Mouse (Mus musculus): ENCODE data around the gene Scfd2.

Scfd2 gene

DNA sequence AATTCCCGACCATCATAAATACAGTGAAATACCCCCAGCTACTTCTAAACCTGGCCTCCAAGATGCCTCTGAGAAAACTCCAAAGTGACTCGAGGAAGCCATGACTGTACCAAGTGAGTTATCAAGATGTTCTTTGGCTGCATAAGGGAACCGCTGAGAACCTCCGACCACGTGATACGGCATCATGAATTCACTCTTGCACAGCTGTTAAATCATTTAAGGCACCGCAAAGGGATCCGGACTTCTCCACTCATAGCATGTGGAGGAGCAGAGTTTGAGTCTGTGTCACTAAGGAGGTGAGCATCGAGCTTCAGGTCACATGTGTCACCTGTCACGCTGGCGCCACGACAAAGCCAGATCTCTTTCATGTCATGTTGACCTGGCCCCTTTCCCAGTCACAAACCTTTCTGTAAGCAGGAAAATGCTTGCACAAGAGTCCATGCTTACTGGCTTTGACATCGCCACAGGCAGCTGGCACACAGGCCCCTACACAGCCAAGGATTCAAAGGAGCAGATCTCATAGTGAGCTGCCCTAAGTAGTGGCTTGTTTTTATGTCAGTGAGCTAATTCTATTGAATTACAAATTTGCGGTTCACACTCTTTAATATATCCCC, 287.0 kb downstream of the Scfd2 start:
- no peak for DNase-seq (ENCODE audit: low read depth, low spot score)

DNA sequence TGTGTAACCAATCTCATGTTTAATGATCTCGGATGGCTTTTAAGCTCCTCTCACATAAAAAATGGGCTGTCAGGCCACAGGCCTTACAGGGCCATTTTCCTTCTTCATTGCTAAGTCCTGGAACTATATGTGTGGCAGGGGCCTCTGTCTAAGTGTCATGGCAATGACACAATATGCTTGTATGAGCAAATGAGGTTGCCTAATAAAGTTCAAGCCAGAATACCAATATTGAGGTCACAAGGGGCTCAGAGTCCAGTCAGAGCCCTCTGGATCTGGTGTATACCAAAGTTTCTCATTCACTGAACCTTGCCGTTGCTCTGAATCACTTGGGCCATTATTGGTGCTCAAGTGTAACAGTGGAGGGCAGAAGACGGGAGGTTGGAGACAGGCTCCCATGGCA, 288.9 kb downstream of the Scfd2 start:
- no peak for DNase-seq (ENCODE audit: low read depth, low spot score)

DNA sequence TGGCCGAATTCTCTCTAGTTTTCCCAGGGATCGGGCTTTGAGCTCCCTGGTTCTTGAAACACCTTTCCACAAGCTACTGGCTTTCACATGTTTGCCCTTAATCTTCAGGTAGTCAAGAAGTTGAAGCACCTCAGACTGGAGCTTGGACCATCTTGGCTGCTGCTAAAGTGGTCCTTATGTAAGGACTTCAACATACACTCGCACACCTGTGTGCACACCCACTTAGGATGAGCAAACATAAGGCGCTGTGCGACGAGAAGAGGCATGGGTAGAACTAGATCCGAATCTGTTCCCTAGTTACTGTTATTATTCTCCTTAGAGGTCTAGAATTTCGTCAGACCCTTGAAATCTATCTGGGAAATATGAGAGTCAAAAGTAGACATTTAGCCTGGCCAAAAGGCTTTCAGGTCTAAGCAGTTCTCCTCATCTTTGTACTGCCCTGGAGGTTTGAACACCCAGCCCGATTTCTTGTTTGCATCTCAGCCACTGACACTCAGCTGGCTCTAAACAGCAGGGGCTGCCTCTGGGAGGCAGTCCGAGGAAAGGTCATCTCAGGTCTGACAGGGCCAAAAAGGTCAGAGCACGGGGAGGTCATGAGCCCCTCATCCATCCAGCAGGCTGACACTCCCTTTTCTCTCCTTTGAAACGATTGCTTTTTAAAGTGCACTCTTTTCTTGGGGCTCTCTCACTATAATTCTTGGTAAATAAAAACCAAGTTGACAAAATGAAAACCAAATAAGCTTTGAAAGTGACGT, 290.5 kb downstream of the Scfd2 start:
- DNase-seq (ENCODE audit: low read depth, low spot score): no peak

DNA sequence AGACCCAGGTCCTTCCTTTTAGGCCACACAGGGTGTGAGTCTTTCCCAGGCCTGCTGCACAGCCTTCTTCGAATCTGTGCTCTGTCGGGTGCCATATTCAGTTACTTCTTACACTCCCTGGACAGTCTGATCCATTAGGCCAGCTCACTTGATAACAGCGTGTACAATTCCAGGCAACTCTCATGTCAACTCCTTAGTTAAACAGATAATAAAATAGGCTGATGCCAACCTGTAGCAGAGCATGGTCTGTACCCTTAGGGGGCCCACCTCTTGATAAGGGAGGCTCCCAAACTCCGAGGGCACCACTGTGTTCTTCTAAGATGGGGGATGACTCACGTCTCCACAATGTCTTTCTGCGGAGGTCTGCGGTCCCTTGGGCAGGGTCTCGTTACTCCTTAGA, 291.3 kb downstream of the Scfd2 start:
- no peak for DNase-seq (ENCODE audit: low read depth, low spot score)

DNA sequence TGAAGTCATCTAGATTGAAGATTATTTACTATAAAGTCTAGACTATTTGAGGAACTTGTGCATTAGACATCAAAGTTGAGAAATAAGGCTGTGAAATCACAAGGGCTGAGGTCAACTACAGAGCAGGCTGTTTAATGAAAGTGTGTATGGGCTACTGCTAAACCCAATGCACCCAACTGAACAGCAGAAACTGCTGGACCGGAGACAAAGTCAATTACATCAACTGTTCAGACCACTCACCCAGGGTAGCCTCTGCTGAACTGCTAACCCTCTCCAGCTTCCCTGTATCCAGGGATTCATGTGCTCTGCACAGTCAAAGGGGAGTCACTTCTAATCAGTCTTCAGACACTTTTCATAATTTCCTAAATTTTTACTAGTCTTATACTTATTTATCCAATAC, 292.2 kb downstream of the Scfd2 start:
- no peak for DNase-seq (ENCODE audit: low read depth, low spot score)

DNA sequence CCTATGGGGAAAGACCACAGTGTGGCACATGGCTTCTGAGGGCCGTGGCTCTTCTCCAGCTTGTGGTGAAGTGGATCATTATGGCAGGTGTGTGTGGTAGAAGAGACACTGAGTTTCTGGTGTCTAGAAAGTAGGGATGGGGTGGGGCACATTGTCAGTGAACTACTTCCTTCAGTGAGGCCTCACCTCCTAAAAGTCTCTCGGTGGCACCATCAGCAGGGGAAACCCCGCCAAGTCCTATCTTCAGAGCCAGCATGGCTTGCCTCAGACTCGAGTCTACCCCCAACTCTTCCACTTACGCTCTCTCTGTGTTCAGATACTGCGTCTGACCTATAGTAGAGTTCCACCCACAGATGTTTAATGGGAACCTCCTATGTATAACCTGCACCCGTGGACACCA, 297.8 kb downstream of the Scfd2 start:
- DNase-seq (ENCODE audit: low read depth, low spot score): peak; percentile 5

DNA sequence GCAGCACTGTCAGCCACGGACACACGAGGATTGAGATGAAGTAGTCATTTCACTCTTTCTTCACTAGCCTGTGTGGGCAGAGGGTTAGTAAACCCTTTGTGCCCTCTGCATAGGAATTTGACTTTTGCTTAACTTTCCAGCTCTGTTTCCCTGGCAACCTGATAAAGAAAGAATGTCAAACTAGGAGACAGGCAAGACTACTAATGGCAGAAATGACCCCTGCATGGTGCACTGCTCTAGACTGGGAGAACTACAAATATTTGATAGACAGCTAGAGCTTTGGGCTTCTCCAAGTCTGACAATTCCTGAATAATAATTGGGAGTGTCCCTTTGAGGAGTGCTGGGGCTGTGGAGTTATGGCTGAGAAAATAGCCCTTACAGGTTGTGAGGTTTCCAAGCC, 301.0 kb downstream of the Scfd2 start:
- DNase-seq (ENCODE audit: low read depth, low spot score): no peak

DNA sequence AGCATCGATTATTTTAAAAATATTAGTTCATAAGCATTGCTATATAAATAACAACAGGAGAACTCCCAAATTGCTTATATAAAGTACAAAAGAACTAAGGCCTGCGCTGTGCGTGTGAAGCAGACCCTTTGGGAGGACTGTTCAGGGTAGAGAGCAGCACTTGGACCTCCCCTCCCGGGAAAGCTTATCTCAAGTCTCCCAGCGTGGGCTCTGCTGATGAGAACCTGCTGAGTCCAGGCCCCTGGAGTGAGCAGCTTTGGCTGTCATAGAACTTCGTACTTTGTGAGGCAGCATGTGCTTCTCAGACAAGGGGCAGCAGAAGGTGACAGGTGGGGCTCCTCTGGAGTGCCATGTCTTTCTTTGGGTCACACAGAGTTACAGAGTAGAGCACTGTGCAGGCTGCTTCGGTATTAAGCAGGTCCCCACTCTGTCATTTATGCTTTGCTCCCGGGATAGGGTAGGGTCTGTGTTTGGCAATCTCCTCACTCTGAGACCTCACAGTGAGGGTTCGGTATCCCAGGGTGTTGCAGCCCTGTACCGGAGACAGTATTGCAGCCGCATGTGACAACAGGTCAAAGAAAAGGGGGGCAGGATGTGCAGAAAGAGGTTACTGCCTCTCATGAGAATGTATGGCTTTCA, 301.7 kb downstream of the Scfd2 start:
- no peak for DNase-seq (ENCODE audit: low read depth, low spot score)

DNA sequence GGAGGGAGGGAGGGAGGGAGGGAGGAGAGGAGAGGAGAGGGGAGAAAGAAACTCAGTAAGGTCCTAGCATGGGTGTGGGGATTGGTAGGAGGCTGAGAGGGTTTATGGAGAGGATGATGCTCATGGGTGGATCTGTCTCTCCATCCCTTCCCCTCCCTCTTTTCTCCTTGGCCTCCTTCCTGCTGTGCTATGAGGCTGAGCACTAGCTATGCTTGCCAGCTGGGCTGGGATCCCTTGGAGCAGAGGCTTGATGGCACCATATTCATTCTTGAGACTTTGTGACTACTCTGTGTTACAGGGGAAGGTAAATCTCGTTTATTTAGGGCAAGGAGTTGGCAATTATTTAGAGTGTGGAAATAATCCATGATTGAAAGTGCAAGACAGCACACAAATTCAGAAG, 302.6 kb downstream of the Scfd2 start:
- no peak for DNase-seq (ENCODE audit: low read depth, low spot score)

DNA sequence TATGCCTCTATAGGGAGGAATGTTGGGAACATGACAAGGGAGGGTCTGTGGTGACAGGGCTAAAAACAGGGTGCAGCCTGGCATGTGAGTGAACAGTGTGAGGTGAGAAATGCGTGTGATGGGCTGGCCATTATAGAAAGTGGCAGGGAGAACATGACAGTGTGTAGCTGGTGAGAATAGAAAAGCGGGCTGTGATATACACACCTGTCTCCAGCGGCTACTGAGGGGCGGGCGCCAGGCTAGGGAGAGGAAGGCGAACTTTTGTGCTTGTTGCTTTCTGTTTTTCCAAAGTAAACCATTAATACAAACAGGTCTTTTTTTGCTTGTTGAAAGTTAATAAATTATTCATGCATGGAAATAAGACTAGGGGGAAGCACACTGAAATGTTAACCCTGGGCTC, 304.2 kb downstream of the Scfd2 start:
- no peak for DNase-seq (ENCODE audit: low read depth, low spot score)

DNA sequence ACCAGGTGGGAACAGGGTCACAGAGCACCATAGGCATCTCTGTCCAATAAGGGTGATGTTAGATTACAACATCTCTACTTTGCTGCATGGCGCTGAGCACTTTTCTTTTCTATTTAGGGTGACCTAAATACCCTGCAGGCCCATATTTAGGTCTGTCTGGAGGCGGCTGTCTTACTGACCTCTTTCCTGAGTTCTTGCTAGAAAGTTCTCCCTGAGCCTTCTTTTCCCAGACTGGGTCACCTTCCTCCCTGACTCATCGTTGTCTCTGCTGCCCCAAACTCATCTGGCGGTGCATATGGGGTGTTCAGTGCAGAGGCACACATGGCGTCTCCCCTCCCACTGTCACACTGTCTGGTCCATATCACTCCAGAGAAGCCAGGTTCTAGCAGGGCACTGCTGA, 305.4 kb downstream of the Scfd2 start:
- DNase-seq (ENCODE audit: low read depth, low spot score): no peak

DNA sequence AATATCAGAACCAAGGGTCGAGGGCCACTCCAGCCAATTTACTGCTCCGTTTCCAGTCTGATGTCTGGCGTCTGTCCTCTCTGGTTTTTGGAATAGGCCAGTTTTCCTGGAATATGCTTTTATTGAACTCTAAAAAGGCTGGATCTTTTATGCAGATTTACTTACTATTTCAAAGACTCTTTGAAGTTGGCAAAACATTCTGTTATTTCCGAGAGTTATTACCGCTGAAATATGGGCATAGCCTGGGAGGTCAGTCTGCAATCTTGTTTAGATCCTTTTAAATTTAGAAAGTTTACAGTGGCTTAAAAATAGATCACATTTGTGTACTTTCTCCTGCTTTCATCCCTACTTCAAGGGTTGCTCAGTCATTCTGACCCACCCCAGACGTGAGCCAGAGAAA, 307.1 kb downstream of the Scfd2 start:
- no peak for DNase-seq (ENCODE audit: low read depth, low spot score)

DNA sequence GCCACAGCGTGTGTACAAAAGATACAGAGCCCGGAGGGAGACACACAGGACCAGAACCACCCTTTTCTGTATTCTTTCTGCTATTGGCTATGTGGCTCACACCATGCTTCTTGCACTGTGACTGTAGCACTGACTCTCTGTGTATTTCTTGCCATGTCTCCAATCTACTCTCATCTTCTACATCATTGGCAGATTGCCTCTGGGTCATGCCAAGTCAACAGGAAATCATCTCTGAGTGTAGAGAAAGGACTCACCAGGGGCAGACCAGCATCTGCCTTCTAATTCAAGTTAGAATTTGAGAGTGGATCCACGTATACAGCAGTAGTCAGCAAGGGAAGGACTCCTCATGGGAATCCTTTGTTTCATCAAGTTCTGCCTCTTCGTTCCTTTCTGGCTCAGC, 308.9 kb downstream of the Scfd2 start:
- no peak for DNase-seq (ENCODE audit: low read depth, low spot score)

DNA sequence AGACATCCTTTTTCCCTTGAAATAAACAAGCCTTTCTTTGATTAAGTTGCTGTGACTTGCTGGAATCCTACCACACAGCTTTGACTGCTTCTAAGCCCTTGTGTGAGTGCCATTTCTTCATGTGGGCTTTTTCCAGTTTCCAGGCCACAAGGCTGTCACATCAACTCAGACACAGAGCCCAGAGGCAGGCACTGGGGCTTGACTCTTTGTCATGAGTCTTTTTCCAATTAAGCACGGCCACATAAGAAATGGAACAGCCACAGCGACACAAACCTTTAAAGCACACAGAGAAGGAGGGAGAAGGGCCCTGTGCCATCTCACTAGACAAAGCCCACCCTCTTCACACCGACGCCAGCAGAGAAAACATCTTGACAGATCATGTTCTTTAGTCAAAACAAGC, 313.0 kb downstream of the Scfd2 start:
- no peak for DNase-seq (ENCODE audit: low read depth, low spot score)

DNA sequence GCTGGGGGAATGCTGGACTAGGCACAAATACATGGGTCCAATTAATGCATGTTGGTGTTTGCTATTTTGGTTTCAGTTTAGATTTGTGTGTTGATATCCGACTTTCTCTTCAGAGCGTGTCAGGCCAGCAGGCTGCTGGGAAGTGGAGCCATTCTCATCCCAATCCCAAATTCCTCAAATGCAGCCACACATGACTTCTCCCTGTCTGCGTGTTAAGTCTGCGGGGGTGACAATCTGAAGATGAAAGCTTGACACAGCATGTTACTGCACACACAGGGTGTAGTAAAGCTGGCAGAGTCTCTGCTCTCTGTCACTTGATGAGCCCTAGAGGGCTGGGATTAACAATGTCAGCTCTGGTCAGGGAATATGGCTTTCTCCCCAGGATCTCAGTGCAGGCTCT, 316.4 kb downstream of the Scfd2 start:
- DNase-seq (ENCODE audit: low read depth, low spot score): no peak

DNA sequence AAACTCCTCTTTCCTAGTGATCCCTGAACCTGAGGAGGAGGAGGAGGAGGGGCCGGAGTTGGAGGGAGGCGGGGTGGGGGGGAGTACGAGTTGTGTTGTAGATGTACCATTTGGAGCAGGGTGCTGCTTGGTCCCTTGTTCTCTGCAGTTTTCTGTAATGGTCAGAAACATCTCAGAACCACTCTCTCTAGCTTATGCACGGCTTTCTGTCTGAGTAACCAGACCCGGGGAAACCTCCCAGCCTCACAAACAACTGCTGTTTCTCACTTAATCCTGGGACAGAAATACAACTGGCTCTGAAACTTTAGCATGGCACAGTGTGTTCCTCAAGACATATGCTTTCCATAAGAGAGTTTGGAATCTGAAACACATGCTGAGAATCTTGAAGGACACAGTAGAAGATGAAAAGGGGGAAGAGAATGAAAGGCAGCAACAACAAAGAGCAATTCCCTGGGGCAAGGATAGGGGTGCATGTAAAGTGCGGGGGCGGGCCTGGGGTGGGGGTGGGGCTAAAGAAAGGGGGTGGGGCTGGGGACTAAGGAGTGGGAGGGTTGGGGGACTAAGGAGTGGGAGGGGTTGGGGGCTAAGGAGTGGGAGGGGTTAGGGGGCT, 317.0 kb downstream of the Scfd2 start:
- DNase-seq (ENCODE audit: low read depth, low spot score): no peak

DNA sequence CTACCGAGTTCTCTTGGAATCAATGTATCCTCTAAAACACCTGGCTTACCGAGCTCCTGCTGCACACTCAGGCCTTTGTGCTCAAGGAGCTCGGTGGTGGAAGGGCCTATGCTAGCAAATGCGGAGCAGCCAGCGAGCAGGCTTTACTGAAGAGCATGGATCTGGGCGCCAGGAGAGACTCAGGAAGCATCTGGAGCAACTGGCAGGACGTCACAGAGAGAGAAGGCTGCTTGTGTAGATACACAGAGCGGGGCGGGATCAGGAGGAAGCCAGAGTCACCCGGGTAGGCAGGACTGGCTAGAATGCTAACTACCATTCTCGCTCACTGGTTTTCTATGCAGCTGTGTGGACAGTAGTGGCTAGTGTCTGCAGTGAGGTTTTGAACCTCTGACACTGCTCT, 320.2 kb downstream of the Scfd2 start:
- no peak for DNase-seq (ENCODE audit: low read depth, low spot score)

DNA sequence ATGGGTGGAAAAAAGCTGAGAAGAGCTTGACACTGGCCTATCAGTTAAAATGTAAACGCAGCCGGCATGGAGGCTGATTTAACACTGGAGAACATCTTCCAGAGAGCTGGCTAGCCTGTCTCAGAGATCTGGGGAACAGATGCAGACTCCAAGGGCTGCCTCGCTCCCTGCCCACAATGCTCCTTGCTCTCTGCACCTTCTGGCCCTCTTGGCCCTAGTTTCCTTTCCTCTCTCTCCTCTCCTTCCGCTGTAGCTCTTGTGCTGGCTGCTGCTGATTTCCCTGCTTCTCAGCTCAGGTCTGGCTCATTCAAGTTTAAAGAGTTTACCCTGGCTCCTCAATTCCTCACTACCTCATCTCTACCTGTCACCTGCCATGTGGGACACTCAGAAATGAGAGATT, 321.9 kb downstream of the Scfd2 start:
- no peak for DNase-seq (ENCODE audit: low read depth, low spot score)

DNA sequence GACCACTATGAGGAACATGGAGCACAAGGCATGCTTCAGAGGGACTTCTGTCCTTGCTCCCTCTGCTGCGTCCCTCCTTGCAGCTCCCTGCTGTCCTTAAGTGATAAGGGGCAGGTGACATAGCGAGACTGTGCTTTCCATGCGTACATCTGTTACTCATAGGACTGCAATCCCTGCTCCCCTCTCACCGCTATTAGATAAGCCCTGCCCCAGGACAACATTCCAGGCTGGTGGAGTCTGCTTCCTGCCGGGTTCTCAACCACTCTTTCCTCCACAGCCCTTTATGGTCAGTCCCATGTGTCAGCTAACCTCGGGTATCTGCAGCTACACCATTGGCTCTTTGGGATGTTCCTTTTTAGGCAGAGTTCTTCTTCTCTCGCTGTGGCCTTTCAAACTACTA, 323.1 kb downstream of the Scfd2 start:
- DNase-seq (ENCODE audit: low read depth, low spot score): no peak

DNA sequence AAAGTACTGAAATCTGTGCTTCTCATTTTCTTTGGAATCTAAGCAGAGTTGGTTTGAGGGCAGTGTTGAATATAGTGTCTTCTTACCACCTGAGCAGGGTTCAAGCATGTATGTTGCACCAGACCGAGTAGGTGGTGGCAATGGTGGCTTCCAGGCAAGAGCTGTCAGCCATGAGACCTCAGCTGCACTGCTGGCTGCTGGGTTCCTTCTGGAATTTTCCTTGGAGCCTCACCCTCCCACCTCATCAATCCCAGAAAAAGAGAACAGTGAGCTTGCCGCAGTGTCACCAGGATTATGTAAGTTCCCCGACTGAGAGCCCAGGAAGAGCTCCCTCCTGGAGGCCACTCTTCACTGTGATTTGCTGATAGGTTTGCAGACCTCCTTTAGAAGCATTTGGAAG, 324.4 kb downstream of the Scfd2 start:
- DNase-seq (ENCODE audit: low read depth, low spot score): no peak

DNA sequence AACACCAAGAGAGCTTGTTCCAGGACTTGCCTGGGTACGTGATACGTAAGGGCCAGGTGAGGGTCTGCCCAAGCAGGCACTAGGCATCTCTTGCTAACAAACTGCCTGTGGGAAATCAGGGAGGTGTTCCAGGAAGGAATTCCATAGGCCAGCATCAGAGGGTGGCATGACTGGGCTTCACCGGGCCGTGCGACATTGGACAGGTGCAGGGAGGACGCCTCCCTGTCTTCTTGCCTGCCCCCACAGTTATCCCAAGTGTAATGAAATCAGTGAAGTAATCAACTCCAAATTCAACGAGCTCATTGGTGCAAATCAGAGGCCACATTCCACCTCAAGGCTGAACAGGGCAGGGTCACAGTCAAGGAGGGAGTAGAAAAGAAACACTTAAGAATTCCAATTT, 324.9 kb downstream of the Scfd2 start:
- no peak for DNase-seq (ENCODE audit: low read depth, low spot score)

DNA sequence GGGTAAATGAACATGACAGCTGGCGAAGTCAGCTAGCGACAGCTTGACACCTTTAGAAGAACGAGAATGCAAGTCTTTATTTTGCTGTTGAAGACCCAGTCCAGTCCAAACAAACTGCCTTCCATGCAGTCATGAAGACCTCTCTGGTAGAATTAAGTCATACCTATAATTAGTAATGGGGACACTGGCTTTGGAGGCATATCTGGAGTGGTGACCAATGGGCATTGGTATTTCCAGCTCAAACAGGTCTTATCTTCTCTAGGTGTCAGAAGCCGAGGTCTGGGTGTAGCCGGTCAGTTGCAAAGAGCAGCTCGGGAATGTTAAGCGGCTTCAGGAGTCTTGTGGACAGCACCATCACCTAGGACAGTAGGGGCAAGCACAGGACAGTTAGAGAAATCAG, 325.5 kb downstream of the Scfd2 start:
- no peak for DNase-seq (ENCODE audit: low read depth, low spot score)

DNA sequence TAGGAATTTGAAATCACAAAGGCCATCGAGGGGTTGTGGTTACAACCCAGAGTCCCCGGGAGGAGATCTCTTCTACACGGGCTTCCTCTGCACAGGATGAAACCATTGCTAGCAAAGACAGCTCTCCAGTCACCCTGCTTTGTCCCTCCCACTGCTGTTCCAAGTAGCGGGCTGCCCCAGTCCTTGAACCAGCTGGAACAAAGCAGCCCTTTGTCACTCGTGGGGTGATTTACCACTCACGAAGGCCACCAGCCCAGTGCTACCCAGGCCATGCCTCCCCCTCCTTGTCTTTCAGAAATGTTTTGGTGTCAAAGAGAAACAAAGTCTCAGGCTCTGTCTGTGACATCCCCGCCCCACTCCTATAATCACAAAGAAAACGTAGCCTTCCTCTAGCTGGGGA, 326.1 kb downstream of the Scfd2 start:
- no peak for DNase-seq (ENCODE audit: low read depth, low spot score)
